Mouse (Mus musculus): ENCODE data around the gene Cntnap2.
"Not testable (repeated sequence)": the region's sequence is repeated elsewhere in the genome, so short reads cannot be mapped to it uniquely, and the experiment has no call there.

The Cntnap2 gene

DNA sequence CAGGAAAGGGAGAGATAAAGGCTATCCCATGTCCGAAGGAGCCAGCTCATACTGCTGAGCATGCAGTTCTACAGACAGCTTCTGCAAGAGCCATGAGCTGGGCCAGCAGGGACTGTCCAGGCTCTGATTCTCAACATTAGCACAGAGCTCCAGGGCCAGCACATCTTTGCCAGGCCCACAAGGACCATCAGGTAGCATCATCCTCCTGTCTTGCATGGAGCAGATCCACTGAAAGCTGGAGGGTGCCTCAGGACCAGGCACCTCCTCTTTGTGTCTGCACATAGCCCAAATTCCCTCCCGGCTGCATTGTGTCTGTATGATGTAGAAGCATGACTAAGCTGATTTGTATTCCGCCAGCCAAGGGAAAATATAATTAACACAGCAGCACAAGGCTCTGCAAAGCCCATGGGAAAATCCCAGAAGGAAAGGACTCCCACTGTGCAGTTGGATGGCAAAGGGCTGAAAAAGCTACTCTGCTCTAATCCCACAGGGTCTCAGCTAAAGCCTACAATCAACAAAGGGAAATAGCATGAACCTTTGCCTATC lies 2180.3 kb downstream of the Cntnap2 start:
- DNase-seq (ENCODE audit: low read depth, low spot score): no peak

DNA sequence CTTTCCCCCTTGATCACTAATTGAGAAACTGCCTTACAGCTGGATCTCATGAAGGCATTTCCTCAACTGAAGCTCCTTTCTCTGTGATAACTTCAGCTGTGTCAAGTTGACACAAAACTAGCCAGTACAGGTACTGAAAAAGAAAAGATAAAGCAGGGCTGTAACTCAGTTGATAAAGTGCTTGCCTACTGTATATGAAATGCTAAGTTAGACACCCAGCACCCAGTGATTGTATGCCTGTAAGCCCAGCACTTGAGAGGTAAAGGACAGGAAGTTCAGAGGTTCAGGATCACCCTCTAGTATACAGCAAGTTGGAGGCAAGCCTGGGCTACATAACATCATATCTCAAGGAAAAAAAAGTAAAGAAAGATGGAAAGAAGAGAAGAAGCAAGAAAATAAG lies 2182.2 kb downstream of the Cntnap2 start:
- DNase-seq (ENCODE audit: low read depth, low spot score): no peak

DNA sequence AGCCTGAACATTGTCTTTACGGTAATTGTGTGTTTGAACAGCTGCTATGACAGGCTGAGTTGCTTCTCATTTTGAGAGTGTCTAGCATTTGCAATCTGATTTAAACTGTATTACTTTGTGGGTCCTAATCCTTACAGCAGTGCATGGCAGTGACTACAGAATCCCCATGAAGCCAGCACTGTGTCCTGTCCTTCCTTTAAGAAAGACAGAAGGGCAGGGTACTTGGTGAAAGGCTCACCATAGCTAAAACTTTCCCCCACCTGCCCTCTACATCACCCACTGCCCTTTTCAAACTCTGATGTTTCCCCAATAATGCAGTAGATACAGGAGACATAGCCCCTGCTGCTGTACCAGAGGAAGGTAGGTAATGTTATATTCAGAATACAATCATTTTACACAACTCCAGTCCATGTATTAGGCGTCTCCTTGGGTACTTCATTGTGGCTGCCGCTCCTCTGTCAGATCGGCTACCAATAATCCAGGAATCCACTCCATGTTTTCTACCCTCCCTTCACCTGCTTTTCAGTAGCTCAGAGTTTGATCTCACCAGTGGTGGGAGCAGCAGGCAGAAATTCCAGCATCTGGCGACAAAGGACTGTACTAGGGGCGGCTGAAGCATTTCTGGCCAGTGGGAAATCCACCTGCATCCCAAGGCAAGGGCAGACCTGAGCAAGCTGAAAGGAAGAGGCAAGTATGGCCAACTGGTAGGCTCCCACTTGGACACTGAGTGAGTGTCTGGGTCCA lies 2184.9 kb downstream of the Cntnap2 start:
- DNase-seq (ENCODE audit: low read depth, low spot score): peak; percentile 21

DNA sequence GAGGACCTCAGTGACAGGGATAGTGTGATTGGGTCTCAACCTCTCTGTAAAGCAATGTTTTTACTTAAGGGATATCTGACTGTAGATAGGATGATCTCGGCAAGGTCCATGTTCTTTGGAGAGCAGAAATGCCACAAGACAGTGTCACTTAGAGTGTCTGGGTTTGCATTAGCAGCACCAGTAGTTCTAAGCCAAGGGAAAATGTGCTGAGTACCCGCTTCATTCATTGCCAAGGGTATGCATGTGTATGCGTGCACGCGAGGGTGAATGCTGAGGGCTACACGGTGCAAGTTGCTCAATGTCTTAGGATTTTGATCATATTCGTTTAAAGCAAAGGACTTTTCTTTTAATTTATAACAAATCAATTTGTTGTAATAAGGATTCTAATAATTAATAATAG lies 2185.5 kb downstream of the Cntnap2 start:
- DNase-seq (ENCODE audit: low read depth, low spot score): no peak

DNA sequence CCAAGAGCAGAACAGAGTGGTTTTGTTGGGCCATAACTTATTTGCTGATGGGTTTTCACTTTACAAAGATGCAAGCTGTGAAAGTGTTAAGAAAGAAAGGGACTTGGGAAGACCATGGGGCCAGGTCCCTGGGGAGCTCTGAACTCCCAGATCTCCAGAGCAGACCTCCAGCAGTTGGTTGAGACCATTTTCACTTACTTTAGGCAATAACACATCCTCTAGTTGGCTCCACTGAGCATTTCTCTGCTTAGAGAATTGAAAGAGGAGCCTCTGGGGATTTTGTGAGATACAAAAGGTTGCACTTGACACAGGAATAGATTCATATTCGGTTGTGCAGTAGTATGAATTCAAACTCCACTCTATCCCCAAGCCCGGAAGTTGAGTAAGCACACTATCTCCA lies 2196.1 kb downstream of the Cntnap2 start:
- peak; percentile 16 for DNase-seq (ENCODE audit: low read depth, low spot score)

DNA sequence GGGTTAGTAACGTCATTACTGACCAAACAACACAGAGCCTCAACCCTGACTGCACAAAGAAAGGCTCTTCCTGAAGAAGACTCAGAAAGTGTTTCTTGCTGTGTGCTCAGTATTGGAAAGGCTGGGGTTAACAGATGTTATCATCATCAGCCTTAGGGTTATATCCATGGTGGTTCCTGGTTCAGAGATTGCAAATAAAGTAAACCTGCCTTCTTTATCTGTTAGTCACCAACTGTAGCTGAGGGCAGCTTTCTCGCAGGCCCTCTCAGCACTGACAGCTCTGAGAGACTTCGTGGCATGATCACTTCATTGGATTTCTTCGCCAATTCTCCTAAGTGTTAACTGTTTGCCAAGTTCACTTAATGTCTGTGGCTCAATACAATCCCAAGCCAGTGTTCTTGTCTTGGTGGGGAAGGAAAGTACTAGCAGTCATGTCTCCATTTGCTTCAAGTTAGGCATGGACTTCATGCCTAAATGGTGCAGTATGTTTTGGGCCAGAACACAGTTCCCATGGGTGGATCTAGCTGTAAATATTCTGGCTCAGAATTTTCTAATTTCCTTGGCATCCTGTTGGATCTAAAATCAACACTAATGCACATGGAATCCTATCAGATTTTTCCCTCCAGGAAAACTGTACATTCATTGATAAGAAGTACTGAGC lies 2197.2 kb downstream of the Cntnap2 start:
- no peak for DNase-seq (ENCODE audit: low read depth, low spot score)

DNA sequence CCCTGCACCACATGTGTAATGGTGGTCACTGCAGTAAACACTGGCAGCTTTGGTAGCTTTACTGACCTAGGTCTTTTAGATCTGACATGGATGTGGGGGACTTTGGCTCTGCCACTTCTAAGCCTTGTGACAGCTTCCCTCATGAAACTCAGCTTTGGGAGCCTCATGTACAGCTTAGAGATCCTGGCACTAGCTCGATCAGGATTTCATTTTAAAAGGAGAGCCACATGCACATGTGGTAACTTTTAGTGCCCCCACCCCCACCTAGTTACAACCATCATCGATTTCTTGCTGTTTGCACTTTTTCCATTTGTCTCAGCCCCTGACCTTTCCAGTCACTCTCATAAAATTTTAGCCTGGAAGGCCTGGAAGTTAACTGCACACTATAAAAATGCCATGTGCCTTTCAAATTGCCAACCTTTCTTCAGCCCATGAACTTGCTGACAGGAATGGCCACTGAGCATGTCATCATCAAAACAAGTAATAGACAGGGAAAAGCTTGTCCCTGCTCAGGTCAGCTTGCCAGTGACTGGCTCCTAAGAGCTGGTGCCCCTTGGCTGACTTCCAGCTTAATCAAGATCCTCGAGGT lies 2197.9 kb downstream of the Cntnap2 start:
- DNase-seq (ENCODE audit: low read depth, low spot score): no peak

DNA sequence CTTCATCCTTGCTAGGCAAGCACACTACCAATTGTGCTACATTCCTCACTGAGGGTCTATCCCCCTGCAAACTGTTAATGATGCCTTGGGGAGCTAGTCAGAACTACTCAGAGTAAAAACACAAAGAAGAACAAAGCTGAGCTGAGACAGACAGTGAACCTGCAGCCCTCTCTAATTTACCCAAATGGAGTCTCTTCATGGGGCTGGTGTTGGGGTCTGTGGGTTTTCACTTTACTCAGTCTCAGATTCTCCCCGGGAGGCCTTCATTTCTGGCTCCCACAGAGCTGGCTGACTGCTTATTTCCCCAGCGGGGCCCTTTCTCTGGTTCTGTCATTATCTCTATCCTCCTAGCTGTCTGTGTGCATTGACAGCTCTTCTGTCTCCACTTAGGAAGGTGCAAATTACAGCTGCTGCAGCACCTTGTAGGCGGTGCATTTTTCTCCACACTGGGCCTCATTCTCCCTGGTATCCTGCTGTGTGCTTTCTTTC lies 2200.5 kb downstream of the Cntnap2 start:
- no peak for DNase-seq (ENCODE audit: low read depth, low spot score)

DNA sequence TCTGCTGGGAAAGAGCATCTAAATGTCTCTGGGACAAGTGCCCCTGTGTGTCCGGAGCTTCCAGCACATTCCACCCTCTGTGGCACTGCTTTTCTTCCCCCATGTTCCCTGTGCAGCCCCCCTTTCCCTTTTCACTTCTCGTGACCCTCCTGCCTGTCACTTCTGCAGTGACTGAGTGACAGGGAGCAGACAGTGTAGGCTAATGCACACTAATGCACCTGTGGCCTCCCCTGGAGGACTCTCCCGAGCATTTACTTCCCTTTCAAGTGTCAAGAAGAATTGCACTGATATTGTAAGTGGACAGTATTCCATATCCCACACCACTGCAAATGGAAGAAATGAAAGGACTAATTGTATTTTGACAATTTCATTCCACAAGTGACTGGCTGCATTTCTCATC lies 2208.1 kb downstream of the Cntnap2 start:
- no peak for DNase-seq (ENCODE audit: low read depth, low spot score)

DNA sequence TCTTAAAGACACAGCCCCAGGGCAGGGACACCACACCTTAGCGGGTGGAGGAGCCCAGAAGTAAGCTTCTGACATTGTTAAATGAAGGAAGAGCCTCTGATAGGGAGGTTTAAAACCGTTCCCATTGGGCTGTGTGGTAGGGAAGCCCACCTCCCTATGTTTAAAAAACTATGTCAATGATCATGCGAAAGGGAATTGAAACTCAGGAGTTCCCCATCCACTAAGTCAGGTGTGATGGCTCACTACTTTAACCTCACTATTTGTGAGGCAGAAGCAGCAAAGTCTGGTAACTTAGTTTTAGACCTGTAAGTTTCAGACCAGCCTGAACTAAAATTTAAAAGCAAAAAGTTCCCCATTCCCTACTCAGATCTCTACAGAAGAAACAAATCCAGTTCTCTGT lies 2210.3 kb downstream of the Cntnap2 start:
- peak; percentile 74 for DNase-seq (ENCODE audit: low read depth, low spot score)

DNA sequence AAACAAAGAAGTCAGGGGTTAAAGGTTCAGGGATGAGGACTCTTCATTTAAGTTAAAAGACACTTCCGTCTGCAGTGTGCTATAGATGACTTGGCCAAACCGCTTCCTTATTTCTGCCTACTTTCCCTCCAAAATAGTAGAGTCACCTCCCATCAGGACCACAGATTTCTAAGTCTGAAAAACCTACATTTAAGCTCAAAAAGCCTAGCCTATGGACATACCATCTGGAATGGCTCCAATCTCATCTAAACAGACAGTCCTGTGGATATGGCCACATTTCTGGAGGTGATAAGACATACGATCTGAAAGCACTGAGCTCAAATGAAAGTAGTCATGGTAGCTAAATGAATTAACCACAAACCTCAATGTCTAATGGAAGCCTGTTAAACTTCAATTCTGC lies 2212.4 kb downstream of the Cntnap2 start:
- DNase-seq (ENCODE audit: low read depth, low spot score): no peak

DNA sequence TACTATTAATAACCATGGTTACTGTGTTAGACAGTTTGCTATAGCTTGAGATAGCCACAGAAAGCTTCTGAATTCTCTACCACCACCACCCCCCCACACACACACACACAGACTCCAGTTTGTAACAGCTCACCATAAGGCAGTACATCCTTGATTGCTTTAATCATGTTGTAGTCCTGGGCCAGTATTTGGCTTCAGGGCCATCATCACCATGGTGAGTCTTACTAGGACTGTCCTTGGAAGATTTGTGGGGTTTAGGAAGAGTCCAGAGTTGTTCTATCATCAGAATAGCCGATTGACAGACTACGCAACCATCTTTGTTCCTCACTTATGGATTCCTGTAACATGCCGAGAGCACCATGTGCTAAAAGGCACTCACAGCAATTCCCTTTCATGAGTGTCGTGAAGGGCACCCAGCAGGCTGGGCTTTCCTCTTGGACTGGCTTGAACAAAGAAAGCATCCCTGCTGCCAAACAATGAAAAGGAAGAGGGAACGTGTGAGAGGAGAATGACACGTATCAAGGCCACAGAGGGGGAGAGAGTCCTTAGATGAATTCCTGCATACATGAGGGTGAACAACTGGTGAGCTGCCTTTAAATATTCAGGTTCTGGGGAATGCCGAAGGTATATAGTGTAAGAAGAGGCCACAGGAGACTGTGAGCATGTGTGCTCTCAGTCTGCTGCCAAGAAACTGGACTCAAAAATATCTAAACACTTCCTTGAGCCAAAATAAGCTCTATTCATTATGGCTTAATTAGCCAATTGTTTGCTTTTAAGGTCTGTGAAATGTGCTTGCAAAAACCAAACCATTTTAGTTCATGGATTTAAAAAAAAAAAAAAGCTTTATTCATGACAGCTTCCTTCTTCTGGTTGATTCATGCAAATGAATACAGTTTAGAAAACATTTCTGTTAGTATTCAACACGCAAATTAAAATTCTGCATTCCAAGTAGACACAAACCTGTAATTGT lies 2213.7 kb downstream of the Cntnap2 start:
- no peak for DNase-seq (ENCODE audit: low read depth, low spot score)

DNA sequence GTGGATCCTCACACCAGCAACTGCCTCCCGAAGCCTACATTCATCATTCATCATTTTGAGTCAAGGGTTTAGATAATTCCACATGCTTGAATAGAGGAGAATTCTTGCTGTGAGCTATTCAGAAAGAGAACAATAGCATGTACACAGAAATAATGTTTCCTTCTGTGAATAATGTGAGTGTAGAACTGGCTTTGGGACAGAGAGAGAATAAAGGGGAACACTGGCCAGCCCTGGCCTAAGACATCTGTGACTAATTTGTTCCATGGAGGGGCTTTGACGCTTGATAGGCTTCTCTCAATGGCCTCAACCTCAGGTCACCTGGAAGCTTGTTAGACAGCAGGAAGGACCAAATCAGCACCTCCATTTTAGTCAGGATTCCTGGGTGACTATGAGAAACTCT lies 2215.9 kb downstream of the Cntnap2 start:
- no peak for DNase-seq (ENCODE audit: low read depth, low spot score)

DNA sequence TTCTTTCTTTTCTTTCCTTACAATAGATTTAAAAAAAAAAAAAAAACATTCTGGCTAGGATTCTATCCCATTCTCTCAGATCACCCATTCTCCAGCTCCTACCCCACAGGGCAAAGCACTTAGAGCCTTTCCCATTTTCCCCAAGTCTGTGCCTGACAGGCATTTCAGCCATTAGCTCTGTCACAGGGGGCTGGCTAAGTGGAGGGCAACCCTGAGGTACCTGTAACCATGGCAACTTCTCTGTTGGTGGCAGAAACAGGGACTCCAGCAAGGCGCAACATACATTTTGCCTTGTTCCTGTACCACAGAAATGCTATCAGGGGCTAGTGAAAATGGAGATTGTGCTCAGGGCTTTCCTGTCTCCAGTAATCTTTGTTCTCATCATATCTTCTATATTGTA lies 2220.0 kb downstream of the Cntnap2 start:
- DNase-seq (ENCODE audit: low read depth, low spot score): no peak

DNA sequence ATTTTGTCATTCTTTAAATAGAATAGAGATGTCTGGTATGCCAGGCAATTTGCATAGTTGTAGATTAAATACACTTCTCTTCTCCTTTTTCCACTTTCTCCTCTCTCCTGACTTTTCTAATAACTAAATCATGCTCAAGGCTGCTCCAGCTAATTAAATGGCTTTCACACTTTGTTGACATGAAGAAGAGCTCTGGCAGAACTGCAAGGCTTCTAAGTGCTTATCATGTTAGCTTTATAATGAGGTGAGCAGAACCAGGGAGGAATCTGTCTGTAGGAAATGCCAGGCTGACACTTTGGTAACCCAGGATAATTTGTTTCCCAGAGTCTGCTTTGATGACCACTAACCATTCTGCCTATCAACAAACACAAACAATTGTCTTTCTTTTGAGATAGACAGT lies 2222.4 kb downstream of the Cntnap2 start:
- DNase-seq (ENCODE audit: low read depth, low spot score): no peak

DNA sequence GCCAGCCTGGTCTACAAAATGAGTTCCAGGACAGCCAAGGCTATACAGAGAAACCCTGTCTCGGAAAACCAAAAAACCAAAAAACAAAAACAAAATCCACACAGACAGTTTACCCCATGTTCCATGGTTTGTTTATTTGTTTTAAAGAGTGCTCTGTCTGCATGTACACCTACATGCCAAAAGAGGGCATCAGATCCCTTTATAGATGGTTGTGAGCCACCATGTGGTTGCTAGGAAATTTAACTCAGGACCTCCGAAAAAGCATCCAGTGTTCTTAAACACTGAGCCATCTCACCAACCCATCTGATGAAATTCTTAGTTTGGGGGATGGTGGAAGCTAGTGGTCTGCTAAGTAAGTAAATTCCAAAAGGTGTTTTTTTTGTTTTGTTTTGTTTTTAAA lies 2225.6 kb downstream of the Cntnap2 start:
- peak; percentile 45 for DNase-seq (ENCODE audit: low read depth, low spot score)

DNA sequence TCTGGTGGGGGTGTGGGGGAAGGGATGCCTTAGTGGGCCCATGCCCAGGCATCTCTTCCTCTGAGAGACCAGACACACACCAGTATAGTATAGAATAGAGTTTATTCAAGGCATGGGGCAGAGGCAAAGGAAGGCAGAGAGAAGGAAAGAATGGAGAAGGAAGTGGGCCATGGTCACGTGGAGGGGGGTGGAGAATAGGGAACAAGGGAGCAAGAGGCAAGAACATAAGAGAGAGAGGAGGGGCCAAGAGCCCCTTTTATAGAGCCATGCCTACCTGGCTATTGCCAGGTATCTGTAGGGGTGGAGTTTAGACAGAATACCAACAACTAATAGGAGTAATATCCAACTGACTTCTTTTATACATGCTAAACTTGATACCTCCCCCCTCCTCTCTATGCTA lies 2226.6 kb downstream of the Cntnap2 start:
- DNase-seq (ENCODE audit: low read depth, low spot score): no peak

DNA sequence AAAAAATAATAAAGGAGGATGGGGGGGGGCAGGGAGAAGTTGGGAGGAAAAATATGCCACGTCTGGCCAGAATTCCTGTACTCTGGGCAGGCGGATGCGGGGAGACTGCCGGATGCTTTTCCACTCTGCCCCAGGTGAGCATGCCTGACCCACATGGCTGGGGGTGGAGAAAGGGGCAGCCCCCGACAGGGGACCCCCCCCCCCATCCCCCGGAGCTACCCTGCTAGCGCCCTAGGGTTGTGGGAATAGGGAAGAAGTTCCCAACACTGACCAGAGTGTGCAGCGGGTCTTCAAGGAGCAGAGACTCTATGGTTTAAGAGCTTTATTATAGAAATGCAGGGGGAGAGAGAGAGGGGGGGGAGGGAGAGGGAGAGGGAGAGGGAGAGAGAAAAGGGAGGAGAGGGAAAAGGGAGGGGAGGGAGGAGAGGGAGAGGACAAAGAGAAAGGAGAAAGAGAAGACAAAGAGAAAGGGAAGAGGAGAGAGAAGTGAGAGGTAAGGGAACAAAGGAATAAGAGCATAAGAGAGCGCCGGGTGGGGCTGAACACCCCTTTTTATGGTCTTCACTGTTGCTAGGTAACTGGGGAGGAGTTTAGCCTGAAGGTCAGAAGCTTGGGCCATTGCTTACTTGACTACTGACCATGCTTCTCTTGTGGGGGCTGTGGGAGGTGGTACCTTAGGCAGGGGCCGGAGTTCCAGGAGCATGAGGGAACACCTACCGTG lies 2227.2 kb downstream of the Cntnap2 start:
- not testable (repeated sequence) for DNase-seq (ENCODE audit: low read depth, low spot score)

DNA sequence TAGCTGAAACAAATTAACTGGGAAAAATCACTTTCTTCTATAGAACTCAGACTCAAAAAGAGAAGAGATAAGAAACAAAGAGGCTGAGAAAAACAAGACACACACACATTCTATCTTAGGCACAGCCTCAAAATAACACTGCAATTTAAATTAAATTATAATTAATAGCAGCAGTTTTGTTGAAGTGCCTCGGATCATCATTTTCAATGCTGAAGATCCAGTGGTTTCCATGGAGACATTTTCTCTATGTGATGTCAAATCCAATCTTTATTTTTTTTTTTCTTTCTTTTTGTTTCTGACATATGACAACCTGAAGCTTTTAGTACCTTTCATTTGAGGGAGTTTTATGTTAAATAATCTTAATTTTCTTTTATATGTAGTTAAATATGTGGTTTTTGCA lies 2228.6 kb downstream of the Cntnap2 start:
- no peak for DNase-seq (ENCODE audit: low read depth, low spot score)

DNA sequence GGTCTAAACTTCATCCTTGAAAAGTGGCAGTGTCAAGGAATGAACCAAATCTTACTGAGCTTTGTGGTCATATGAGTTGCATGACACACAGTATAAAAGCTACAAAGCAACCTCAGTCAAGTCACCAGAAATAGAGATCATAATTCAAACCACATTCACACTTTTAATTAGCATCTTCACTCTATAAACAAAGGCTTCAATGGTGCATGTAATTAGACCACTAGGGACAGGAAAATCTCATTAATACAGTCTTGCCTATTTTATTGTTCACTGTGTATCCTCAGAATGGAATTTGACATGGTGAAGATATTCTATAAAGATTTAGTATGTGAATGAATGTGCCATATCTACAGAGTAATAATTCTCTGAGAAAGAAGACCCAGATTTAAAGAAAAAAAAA lies 2232.8 kb downstream of the Cntnap2 start:
- DNase-seq (ENCODE audit: low read depth, low spot score): no peak

DNA sequence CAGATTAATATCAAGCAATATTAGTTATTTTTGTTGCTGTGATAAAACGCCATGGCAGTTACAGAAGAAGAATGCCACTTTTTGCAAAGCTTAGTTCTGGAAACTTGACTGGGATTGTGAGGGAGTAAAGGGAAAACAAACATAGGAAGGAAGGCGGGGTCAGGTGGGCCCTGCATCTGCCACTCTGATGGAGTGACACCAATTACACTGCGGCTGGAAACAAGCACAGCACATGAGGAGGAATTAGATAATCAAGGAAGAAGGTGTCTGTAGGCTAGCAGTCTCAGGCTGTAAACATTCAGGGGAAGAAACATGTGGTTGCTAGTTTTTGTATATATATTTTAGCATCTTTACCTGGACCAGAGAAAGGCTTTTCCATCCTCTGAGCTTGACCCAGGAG lies 2233.3 kb downstream of the Cntnap2 start:
- DNase-seq (ENCODE audit: low read depth, low spot score): no peak
